Mouse (Mus musculus) right cerebral cortex, postnatal 14 days (tissue): Measurements from ENCODE around the gene Kif1a.

Source experiments
- DNase-seq: peaks from one replicate; pipeline ENCODE4 v3.0.0; 2022

Gene Kif1a

DNA sequence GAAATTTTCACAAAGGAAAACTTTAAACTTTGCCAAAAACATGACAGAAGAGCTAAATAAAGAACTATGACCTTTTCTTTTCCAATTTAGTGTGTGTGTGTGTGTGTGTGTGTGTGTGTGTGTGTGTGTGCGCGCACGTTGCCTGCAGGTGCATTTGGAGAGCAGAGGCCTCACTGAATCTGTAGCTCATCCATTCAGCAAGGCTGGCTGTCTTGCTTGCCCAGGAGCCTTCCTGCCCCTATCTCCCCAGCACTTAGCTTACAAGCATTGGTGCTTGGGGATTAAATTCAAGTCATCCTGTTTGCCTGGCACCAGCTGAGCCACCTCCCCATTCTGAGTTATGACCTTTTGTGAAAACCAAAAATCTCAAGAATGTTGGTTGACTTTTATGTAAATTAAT, 9.2 kb downstream of the Kif1a start:
- peak; percentile 6 for DNase-seq

DNA sequence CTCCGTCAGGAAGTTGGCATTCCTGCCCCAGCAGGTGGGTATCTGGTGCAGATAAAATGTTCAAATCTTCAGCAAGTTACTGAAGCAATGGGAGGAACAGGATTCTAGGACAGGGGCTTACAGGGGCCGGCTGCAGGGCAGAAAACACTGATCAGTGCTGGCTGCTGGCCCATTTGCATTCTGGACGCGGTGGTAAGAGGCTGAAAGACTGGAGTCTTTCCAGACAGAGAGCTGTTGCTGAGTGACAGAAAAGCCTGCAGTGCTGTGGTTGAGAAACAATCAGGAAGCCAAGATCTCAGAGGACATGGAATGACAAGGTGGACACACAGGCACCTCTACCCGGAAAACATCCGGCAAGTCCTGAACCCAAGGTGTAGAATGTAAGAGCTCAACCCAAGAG, 16.6 kb downstream of the Kif1a start:
- DNase-seq = no peak

DNA sequence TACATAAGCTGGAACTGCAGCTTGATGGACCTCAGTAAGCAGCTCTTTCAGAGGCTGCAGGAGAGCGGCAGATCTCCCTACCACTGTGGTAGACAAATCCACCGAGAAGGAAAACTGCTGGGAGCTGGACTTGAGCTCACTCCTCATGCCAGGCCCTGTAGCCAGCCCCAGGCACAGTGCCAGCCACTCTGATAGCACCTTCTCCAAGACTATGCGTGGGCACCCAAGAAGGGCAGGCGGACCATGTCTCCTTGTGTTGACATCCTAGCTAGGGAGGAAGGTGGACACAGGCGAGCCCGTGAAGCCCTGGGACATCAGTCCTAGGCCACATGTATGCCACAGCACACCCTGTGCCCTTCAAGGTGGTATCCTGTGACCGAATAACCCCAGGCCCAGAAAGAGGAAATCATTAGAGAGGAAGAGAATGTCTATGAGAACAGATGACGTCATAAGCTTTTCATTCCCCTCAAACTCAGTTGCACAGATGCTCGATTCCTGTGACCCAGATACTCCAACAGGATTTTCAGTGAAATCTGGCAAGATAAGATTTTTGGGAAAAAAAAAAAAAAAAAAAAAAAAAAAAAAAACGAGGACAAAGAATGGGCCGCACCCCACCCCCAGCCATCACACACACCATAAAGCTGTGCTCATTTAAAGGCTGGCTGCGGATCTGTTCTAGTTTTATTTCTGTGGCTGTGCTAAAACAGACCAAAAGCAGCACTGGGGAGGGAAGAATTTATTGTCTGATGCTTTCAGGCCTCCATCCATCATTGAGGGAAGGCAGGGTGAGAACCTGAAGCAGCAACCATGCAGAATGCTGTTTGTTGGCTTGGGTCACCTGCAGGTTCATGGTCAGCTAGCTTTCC, 18.1 kb downstream of the Kif1a start:
- peak; percentile 53 for DNase-seq

DNA sequence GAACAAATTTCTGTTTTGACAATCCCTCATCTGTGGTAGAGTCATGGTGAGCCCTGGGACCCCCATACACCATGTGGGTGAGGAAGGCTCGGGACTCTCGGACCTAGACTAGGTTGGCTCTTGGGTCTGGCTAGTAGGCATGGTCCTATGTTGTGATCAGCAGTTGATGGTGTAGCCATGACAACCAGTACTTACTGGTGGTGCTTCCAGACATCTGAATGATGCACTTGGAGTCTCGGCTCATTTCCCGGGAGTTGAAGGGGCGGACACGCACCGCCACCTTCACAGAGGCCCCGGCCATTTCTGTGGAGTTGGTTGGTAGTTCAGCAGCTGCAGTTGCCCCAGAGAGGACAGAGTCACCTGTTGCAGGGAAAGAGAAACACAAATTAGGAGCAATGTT, 19.6 kb downstream of the Kif1a start:
- no peak for DNase-seq

DNA sequence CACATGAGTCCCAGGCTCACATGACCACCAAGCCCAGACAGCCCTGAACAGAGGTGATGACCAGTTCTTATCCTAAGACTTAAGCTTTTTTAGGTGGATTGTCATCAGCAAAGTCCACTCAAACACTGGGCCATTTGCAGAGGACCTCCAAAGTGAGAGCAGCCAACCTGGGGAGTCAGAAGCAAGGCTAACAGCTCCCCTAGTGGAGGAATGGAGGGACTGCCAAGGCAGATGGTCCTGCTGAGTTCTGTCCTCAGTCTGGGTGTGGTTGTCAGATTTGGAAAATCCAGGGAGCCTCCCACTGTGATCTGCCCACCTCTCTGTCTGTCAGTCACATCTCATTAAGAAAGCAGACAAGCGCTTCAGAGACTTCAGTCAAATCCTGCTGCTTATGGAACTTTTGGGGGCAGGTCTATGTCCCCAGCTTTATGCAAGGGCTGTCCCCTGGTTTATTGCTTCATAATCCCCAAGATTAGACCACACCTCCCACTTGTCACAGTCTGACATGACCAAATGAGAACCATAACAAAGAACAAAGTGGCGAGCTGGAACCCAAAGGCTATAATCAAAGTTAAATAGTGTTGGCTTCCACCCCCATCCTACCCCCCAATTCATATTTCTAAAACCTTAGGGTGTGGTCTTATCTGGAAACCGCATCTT, 20.7 kb downstream of the Kif1a start:
- peak; percentile 58 for DNase-seq

DNA sequence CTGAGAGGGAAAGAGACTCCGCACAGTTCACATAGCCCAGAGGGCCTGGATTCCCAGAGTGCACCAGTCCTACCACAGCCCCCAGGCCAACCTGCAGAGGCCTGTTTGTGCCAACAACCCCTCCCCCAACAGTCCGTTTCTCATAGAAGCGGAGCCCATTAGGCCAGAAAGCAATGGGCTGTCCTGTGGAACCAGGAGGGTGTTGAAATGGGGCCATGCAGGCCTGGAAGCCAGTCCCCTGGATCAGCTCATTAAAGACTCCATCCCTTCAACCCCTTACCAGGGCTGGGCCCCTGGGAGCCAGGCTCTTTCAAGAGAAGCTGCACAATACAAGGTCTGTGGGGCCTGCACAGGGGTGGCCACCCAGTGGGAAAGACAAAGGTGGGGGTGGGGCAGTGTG, 22.1 kb downstream of the Kif1a start:
- no peak for DNase-seq

DNA sequence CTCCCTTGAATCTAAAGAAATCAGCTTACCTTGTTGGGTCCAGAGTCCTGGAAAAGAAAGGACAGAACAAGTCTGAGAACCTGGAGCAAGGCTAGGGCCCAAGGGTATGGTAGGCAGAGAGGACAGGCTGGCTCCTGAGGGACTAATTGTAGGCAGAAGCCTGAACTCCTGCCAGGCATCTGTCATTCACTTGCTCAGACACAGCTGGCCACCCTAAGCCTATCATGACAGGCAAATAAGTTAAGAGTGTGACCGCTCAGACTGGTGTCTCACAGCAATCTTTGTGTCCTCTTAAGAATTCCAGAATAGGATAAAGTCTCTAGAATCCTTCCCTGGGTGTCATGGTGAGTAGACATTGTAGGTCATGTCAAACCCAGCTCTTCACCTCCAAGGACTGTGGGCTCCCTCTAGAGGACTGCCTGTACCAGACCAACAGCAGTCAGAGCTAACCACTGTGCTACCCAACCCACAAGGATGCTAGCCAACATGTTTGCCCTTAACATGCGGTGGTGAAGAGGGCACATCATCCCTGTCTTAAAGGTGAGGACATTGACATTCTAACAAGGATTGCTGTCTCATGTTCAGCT, 29.4 kb downstream of the Kif1a start:
- DNase-seq = no peak

DNA sequence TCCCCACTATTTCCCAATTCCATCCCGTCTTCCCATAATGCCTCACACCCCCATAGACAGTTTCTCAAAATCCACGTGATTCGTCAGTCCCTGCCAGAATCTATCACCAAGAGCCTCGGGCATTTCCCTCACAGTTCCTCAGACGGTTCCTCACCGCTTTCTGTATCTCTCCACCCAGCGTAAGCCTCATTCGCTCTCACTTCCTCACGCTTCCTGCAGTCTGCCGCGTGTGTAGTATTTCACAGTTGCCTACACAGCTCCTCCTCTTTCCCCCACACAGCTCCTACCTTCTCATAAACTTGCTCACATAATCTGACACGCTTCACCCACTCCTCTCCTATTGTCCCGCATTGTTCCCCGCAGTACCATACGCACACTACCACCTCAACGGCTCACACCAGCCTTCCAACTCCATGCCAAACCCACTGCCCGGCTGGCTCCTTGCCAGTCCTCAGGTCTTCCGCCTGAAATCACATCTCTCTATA, 30.2 kb downstream of the Kif1a start:
- DNase-seq = peak; percentile 41

DNA sequence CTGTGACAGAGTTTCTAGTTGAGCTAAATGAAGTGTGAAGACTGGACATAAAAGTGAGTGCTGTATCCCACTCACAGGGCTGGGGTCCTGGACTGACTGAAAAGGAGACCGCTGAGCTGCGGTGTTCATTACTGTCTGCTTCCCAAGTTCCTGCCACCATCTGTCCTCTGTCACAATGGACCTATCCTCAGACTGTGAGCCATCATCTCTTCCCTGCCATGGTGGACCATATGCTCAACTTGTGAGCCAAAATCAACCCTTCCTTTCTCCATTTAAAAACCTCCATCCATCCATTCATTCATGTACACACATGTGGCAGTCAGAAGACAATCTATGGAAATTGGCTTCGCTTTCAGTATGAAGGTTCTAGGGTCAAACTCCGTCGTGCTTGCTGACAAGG, 30.9 kb downstream of the Kif1a start:
- no peak for DNase-seq

DNA sequence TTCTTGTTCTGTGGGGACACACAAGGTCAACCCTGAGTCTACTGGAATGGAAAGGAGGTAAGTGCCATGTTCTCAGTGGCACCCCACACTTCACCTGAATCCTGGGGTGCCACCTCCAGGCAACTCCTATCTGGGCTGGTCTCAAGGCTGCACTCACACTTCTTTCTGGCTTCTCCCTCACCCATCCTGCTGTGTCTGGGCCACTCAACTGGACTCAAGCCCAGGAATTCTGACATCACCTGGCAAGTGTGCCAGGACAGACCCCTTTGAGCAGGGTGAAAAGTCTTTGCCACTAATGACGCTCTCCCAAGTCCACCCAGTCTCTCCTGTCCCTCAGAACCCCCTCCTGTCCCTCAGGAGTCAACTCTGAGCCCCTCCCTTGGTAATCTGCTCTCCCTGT, 33.2 kb downstream of the Kif1a start:
- no peak for DNase-seq

DNA sequence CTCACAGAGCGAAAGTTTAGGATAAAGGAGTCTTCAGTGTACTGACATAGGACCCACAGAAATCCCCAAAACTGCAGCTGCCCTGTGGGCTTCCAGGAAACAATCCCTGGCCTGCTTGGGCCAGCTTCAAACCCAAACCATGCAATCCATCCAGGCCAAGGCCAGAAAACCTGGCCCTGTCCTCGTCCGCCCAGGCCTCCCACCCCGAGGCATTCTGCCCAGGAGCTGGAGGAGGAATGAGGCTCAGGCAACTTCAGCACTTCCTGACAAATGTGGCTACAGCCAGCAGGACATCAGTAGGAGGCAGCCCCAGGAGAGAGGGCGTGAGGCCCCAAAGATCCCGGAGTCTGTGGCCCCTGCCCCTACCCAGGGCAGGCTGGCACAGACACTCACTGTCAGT, 36.1 kb downstream of the Kif1a start:
- no peak for DNase-seq

DNA sequence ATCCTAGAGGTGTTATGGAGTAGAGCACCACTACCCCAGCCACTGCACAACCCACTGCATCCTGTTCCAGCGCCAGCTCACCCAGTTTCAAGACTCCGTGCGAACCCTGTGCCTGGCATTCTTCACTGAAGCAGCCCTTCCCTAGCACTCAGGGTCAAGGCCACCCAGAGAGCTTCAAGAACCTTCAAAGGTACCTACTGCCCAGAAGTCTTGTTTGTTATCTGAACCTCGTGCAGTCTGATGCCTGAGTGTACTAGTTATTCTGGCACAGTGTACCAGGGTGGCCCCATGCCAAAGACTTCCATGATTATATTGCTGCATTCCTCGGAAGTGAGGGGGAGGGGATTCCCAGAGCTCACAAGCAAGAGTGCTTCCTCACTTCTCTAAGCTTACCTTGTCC, 38.1 kb downstream of the Kif1a start:
- peak; percentile 62 for DNase-seq

DNA sequence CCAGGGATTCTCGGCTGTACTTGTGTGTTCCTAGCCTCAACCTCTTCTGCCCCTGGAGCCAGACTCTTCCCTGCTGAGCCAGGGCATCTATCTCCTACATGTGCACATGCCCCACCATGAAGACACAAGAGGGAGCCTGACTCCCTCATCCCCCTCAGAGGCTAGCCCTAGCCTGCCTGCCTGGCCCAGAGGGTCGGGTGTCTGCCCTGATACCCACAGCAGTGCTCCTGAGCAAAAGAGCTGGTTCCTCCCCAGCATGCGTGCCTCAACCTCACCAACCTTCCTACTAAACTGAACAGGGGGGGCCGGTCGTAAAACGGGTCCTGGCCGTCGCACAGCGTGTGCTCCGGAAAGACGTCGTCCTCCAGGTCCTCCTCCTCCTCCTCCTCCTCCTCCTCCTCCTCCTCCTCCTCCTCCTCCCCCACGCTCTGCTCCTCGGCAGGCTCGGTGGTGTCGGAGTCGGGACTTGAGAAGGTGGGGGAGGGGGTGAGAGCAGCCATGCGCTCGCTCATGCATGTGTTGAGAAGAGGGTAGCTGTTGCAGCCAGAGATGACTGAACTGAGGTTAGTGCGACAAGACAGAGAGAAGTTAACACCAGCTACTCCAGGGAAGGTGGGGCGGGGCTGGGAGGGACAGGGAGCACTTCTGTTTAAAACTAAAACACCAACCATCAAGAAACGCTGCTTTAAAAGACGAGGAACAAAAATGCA, 50.5 kb downstream of the Kif1a start:
- DNase-seq = no peak

DNA sequence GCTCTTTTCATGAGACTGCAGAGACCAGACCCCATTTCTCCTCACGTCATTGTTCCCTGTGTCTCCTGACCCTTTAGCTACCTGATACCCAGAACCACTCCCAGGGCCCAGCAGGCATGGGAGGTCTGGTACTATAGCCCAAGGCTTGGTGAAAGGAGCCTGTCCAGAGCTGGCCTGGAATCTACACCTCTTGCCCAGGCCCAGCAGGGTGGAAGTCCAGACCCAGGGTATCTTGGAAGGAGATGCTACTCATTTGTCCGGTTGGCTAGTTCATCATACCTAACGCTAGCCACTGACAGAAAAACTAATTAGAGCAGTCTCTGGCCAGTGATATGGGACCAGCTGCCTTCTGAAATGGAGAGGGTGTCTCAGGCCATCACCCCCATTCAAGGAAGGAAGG, 51.7 kb downstream of the Kif1a start:
- no peak for DNase-seq

DNA sequence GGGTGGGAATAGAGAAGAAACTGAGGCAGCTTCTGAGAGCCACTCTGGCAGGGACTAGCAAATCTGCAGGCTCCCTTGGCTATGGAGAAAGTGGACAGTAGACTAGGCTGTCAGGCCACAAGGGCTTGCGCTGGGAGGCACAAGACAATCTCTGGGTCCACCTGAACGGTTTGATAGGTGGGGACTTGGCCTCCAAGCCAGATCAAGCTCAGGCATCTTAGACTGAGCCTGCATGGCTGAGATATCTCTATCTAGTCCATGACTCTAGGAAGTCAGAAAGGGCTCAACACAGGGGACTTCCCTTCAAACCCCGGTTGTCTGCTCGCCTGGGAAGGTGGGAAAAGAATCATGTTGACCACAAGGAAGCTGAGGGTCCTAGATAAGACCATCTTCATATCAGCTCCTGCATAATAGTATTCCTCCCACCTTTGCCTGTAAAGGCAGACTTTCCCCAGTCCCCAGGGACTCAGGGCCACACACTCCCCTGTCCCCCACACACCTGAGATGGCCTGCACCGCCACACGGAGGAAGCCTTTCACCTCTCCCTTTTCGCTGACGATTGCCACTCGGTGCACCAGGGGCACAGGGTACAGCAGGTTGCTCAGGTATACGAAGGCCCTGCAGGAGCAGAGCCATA, 55.5 kb downstream of the Kif1a start:
- no peak for DNase-seq

DNA sequence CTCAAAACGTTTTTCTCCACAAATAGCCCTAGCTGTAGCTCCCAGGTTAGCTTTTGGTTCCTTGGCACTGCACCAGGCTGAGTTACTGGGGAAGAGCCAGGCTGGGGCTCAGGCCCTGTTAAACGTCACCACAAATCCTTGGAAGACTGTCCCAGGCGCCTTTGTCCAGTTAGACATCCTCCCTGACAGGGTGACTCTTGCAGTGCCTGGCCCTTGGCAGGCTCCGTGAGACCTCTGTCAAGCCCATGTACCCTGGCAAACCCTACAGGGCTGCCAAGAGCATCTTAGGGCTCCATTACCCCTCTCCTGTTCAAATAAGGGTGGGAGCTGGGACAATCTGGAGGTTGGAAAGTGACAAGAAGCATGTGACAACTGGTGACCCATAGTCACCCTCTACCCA, 65.8 kb downstream of the Kif1a start:
- DNase-seq = no peak

DNA sequence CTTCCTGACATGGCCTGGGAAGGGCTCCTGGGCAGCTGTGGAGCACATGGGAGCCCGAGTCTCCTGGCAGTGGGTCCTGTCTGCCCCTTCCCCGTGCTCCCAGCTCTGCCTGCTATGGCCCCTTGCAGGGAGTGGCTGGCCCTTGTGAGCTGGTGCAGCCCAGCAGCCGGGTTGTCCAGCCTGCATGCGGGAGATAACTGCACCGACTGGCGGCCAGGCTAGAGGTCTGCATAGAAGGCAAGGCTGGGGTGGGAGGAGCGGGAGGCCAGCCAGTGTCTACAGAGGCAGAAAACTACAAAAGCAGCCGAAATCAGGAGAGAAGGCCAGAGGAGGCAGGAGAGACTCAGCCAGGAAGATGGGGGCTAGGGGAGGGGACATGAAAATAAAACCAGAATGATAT, 67.8 kb downstream of the Kif1a start:
- no peak for DNase-seq

DNA sequence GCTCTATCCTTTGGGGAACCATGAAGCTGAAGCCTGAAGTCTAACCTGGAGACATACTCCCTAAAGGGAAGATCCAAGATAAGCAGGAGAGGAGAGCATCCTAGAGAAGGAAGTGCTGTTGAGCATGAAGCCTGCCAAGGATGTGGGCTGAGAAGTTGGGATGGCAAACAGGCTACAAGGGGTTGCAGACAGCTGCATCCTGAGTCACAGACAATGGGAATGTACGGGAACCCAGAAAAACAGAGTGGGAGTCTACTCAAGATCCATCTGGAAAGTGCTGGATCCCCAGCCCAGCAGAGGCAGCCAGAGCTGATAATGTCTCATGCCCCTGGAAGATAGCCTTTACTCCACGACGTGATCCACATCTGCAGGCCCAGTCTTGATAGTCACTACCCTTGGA, 70.6 kb downstream of the Kif1a start:
- DNase-seq = no peak

DNA sequence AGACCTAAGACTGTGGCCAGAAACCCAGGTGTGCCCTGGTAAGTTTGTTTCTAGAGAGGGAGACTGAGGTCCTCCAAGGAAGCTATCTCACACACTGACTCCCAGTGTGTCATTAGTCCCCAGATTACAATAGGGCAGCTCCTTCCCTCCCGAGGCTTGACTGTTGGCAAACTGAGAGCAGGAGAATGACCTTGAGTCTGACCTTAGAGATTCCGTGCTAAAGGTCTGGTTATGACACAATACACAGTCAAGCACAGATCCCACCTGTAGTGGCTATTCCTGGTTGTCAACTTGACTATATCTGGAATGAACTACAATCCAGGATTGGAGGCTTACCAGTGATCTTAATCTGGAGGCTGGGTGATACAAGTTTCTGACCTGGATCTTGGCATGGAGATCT, 71.7 kb downstream of the Kif1a start:
- no peak for DNase-seq

DNA sequence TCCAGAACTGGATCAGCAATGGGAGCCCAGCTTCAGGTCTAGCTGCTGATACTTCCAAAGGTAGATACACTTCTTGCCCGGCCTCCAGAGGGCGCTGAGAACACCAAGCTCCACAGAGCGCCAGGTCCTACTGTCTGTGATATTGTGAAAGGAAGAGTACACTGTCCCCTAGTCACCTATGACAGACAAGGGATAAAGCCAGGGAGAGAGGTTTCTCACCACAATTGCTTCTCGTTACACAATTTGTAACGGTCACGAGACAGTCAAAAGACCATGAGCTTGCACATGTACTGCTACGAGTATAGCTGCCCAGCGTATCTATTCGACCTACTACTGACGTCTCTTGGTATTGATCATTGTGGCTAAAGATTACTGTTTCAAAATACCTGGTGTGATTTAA, 72.4 kb downstream of the Kif1a start:
- DNase-seq = no peak

DNA sequence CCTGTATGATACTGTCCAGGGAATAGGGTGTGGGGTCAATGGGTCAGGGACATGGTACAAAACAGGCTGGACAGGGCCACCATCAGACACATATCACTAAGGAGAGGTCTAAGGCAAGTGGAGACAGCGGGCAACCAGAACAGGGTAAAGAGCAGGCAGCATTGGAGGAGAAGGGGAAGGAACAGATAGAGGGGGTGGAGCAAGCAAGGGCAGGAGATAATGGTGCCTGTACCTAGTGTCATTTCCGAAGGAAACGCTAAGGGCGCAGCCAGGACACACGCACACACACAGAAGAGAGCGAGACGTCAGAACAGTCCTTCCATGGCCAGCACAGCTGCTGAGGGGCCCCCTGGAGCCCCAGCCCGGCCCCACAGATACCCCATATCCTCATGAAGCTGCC, 75.2 kb downstream of the Kif1a start:
- DNase-seq = no peak

DNA sequence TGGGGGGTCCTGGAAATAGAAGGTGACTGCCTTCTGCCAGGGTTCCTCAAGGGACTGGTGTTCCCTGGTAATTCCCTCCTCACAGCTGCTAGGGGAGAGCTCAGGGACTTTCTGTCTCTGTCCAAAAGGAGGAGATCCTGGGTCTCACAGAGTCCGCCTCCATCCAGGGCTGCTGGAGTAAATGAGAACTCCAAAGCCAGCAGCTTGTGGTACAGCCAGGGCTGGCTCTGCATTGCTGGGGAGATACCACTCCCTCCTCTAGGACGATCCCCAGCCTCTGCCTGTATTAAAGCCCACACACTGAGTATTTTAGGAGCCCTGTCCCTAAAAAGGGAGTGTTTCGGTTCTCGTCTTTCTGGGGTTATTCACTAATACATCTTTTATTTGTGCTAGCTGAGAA, 81.1 kb downstream of the Kif1a start:
- no peak for DNase-seq

DNA sequence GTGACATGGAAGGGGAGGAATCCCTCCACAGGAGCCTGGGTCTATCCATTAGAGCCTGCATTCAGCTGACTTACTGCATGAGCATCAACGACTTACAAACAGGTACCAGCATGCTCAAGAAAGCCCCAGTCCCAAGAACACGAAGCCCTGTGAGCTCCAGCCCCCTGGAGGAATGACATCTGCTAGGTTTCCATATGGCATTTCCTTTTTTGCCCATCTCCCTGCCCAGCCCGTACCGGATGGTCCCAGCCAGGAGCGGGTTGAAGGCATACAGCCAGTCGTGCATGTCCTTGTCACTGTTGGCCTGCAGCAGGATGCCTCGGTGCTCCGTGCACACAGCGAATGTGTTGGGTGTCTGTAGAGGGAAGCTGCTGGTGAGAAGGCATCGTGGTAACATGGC, 83.0 kb downstream of the Kif1a start:
- DNase-seq = no peak
